Mouse (Mus musculus): ENCODE measurements around the gene Tmco4. TPM values are rescaled to one million over a fixed set of nuclear protein-coding genes. Genes with fewer than 3 reads are reported as not detected.

Tmco4 gene
- total and polyA plus RNA-seq, 3 experiments: 8.4 to 11.7 (median 9.2) TPM

DNA sequence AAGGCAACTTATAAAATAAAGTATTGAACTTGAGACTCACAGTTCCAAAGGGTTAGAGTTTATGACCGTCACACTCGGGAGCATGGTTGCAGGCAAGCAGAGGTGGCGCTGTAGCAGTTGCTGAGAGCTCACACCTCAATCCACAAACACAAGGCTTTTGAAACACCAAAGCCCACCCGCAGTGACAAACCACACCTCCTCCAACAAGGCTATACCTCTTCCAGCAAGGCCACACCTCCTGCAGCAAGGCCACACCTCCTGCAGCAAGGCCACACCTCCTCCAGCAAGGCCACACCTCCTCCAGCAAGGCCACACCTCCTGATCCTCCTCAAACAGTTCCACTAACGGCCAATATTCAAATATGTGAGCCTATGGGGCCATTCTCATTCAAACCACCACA is 71.9 kb downstream of the Tmco4 start:
- H3K4me1 ChIP-seq (ENCODE audit: control insufficient read depth, insufficient read depth, low read length): no peaks in the 10 kb centered on the region
- no peak overlapping the region for H3K27ac ChIP-seq
- H3K79me2 ChIP-seq (replicated peaks; ENCODE audit: control insufficient read depth, insufficient read depth, low read length): no peaks in the 10 kb centered on the region
- TF ChIP-seq CTCF (IDR thresholded peaks at IDR 0.05) (no peak), POLR2A (IDR thresholded peaks at IDR 0.05; ENCODE audit: insufficient read depth, low read depth, low read length) (no peak), EP300 (IDR thresholded peaks at IDR 0.05; ENCODE audit: insufficient read depth, low read depth, low read length) (no peak)
- intact Hi-C loops (cut with DNase I): no loop called here
- no peak overlapping the region for H3K9ac ChIP-seq (ENCODE audit: low read depth, low read length)
- H3K36me3 ChIP-seq (ENCODE audit: control insufficient read depth, insufficient read depth, low read length): no peaks in the 10 kb centered on the region
- no peak for DNase-seq
- WGBS: 89% methylated on average over 5 of the region's 5 CpGs
- no peak overlapping the region for H3K4me3 ChIP-seq
- no peaks in the 10 kb centered on the region for H3K27me3 ChIP-seq (ENCODE audit: control insufficient read depth, insufficient read depth, low read length)

DNA sequence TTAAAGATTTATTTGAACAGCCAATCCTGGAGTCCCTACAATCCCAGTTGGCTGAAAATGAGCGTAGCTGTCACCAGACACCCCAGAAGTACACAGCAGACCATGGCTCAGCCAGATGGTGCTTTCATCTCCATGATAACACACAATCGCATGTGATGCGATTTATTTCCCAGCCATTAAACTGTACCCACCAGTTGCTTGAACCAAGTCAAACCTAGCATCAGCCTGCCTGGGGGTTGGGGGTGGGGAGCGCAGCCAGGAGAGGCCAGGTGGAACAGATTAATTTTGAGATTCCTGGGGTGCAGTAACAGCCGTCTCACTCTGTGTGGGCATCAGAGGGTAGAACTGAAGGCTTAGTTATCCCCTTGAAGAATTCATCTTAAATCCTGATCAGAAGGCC is 73.7 kb downstream of the Tmco4 start:
- Histone ChIP-seq H3K4me1 (ENCODE audit: control insufficient read depth, insufficient read depth, low read length) (no peaks in the 10 kb centered on the region), H3K4me3 (no peak overlapping the region), H3K27ac (no peak overlapping the region), H3K27me3 (ENCODE audit: control insufficient read depth, insufficient read depth, low read length) (no peaks in the 10 kb centered on the region), H3K79me2 (replicated peaks; ENCODE audit: control insufficient read depth, insufficient read depth, low read length) (no peaks in the 10 kb centered on the region), H3K36me3 (ENCODE audit: control insufficient read depth, insufficient read depth, low read length) (no peaks in the 10 kb centered on the region), H3K9ac (ENCODE audit: low read depth, low read length) (no peak overlapping the region)
- intact Hi-C loops (cut with DNase I): no loop called here
- TF ChIP-seq EP300 (IDR thresholded peaks at IDR 0.05; ENCODE audit: insufficient read depth, low read depth, low read length): no peak
- TF ChIP-seq CTCF (IDR thresholded peaks at IDR 0.05): no peak
- no peak for TF ChIP-seq POLR2A (IDR thresholded peaks at IDR 0.05; ENCODE audit: insufficient read depth, low read depth, low read length)
- 84% methylated on average over 5 of the region's 5 CpGs for WGBS
- no peak for DNase-seq

DNA sequence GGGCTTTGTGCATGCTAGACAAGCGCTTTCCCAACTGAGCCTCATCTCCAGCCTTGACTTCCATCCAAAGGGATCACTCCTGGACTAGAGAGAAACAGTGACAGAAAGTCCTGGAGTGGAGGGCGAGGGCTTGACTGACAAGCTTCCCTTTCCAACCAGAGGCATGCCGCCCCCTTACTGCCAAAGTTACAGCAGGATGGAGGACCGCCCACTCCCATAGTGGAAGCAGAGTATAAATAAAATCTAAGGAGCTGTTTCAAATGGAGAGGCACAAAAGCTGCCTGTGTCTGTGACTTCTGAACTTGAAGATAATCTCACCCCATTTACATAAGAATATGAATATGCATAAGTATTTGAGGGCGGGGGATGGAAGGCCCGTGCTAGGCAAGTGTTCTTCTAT is 75.8 kb downstream of the Tmco4 start:
- no peak for DNase-seq
- no peaks in the 10 kb centered on the region for H3K36me3 ChIP-seq (ENCODE audit: control insufficient read depth, insufficient read depth, low read length)
- no peak overlapping the region for H3K4me3 ChIP-seq
- no peak overlapping the region for H3K9ac ChIP-seq (ENCODE audit: low read depth, low read length)
- H3K79me2 ChIP-seq (replicated peaks; ENCODE audit: control insufficient read depth, insufficient read depth, low read length): no peaks in the 10 kb centered on the region
- WGBS: 82% methylated on average over 6 of the region's 6 CpGs
- H3K27ac ChIP-seq: no peak overlapping the region
- H3K27me3 ChIP-seq (ENCODE audit: control insufficient read depth, insufficient read depth, low read length): no peaks in the 10 kb centered on the region
- intact Hi-C loops (cut with DNase I): no loop called here
- no peak for TF ChIP-seq POLR2A (IDR thresholded peaks at IDR 0.05; ENCODE audit: insufficient read depth, low read depth, low read length)
- no peak for TF ChIP-seq CTCF (IDR thresholded peaks at IDR 0.05)
- no peak for TF ChIP-seq EP300 (IDR thresholded peaks at IDR 0.05; ENCODE audit: insufficient read depth, low read depth, low read length)
- H3K4me1 ChIP-seq (ENCODE audit: control insufficient read depth, insufficient read depth, low read length): no peaks in the 10 kb centered on the region

DNA sequence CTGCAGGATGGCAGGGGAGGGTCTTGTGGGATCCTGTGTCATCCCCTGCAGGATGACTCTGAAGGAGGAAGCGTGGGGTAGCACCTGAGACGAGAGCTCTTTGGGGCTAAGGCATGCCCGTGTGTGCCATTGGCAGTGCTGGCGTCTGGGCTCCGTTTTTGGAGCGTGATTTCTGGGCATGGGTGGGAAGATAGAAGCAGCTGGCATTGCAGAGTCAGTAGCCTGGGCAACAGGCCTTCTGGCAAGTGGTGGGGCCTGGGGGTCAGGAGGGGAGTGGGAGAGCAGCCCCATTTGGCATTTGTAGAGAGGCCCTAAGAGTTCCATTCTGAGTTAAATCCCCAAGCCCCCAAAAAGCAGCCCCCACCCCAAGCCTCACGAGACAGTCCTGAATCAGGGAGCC is 80.1 kb downstream of the Tmco4 start:
- H3K4me3 ChIP-seq: no peak overlapping the region
- WGBS: 82% methylated on average over 7 of the region's 7 CpGs
- H3K27ac ChIP-seq: no peak overlapping the region
- H3K79me2 ChIP-seq (replicated peaks; ENCODE audit: control insufficient read depth, insufficient read depth, low read length): no peaks in the 10 kb centered on the region
- intact Hi-C loops (cut with DNase I): no loop called here
- TF ChIP-seq CTCF (IDR thresholded peaks at IDR 0.05): no peak
- no peak for TF ChIP-seq EP300 (IDR thresholded peaks at IDR 0.05; ENCODE audit: insufficient read depth, low read depth, low read length)
- TF ChIP-seq POLR2A (IDR thresholded peaks at IDR 0.05; ENCODE audit: insufficient read depth, low read depth, low read length): no peak
- H3K9ac ChIP-seq (ENCODE audit: low read depth, low read length): no peak overlapping the region
- DNase-seq: no peak
- no peaks in the 10 kb centered on the region for H3K36me3 ChIP-seq (ENCODE audit: control insufficient read depth, insufficient read depth, low read length)
- H3K27me3 ChIP-seq (ENCODE audit: control insufficient read depth, insufficient read depth, low read length): no peaks in the 10 kb centered on the region
- H3K4me1 ChIP-seq (ENCODE audit: control insufficient read depth, insufficient read depth, low read length): peaks cover 2% of the 10 kb centered on the region; the same call in 1 of the 2 replicates

DNA sequence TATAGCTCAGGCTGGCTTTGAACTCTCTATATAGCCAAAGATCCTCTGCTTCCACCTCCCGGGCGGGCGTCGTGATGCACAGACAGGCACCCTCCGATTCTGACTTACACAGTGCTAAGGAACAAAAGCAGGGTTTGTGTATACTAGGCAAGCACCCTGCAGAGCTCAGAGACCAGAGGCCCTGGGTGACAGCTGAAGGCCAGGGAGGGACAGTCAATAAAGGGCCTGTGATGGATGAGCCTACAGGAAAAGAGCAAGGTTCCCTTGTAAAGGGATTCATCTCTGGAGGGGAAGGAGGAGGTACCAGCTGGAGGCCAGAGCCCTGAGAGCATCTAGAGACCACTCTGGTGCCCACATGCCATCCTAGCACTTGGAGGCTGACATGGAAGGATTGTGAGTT is 80.7 kb downstream of the Tmco4 start:
- WGBS: 81% methylated on average over 5 of the region's 5 CpGs
- no peaks in the 10 kb centered on the region for H3K27me3 ChIP-seq (ENCODE audit: control insufficient read depth, insufficient read depth, low read length)
- no peak for DNase-seq
- no peaks in the 10 kb centered on the region for H3K36me3 ChIP-seq (ENCODE audit: control insufficient read depth, insufficient read depth, low read length)
- H3K79me2 ChIP-seq (replicated peaks; ENCODE audit: control insufficient read depth, insufficient read depth, low read length): no peaks in the 10 kb centered on the region
- H3K27ac ChIP-seq: no peak overlapping the region
- intact Hi-C loops (cut with DNase I): no loop called here
- TF ChIP-seq EP300 (IDR thresholded peaks at IDR 0.05; ENCODE audit: insufficient read depth, low read depth, low read length) (no peak), POLR2A (IDR thresholded peaks at IDR 0.05; ENCODE audit: insufficient read depth, low read depth, low read length) (no peak), CTCF (IDR thresholded peaks at IDR 0.05) (no peak)
- H3K9ac ChIP-seq (ENCODE audit: low read depth, low read length): no peak overlapping the region
- H3K4me1 ChIP-seq (ENCODE audit: control insufficient read depth, insufficient read depth, low read length): peaks cover 2% of the 10 kb centered on the region; the same call in 1 of the 2 replicates
- H3K4me3 ChIP-seq: no peak overlapping the region

DNA sequence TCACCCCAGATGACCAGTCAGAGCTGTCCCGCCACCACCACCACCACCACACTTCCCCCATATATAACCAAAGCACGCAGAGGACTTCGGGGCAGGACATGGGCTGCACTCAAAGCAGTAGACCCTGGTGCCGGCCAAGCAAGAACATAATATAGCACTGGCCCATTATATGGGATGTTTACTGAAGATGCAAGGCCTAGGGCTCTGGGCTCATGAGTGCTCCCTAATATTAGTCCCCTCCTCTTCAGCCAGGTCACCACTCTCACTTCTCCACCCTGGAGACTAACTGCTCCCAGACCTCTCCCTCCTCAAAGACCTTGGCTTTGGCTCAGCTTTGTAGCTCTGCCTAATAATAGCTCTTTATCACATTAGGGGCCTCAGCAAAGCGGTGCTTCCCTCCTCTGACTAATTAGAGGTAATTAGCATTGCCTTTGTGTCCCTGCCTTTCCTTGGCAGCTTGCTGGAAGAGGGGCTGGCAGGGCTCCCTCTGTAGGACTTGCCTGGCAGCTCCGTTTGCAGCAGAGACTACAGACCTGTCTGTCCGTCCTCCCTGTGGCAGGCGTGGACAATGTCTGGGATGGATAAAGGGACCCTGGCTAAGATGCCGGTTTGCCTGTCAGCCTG is 81.7 kb downstream of the Tmco4 start:
- Histone ChIP-seq H3K4me1 (ENCODE audit: control insufficient read depth, insufficient read depth, low read length) (peaks cover 2% of the 10 kb centered on the region; the same call in 1 of the 2 replicates), H3K27ac (no peak overlapping the region), H3K27me3 (ENCODE audit: control insufficient read depth, insufficient read depth, low read length) (no peaks in the 10 kb centered on the region), H3K79me2 (replicated peaks; ENCODE audit: control insufficient read depth, insufficient read depth, low read length) (no peaks in the 10 kb centered on the region), H3K9ac (ENCODE audit: low read depth, low read length) (no peak overlapping the region), H3K36me3 (ENCODE audit: control insufficient read depth, insufficient read depth, low read length) (no peaks in the 10 kb centered on the region), H3K4me3 (no peak overlapping the region)
- 47% methylated on average over 9 of the region's 9 CpGs for WGBS
- DNase-seq: peak in 1 of 2 experiments; percentile 37
- TF ChIP-seq CTCF (IDR thresholded peaks at IDR 0.05): peak; percentile 56
- no peak for TF ChIP-seq POLR2A (IDR thresholded peaks at IDR 0.05; ENCODE audit: insufficient read depth, low read depth, low read length)
- intact Hi-C loops (cut with DNase I): no loop called here
